Mouse (Mus musculus) hematopoietic stem cell, adult 5-6 weeks (primary cell): ENCODE data around the gene Fry. TPM values are rescaled to one million over a fixed set of nuclear protein-coding genes. Genes with fewer than 3 reads are reported as not detected.
"Not testable (repeated sequence)": the region's sequence is repeated elsewhere in the genome, so short reads cannot be mapped to it uniquely, and the experiment has no call there.

ENCODE experiments used
- ATAC-seq, 2 experiments: fragments of 125-278 bp in 1 of 2; replicated peaks in 1 of 2; 2 replicates each; pipeline ENCODE4 v1.8.0; 2016 to 2017; ENCODE audit warnings: inconsistent platforms in 2 of 2, mild to moderate bottlenecking in 2 of 2, moderate number of reproducible peaks in 2 of 2, low read depth in 1 of 2, moderate TSS enrichment in 1 of 2; ENCODE audit not compliant: low FRiP score in 2 of 2, poor library complexity in 2 of 2, severe bottlenecking in 2 of 2, insufficient read depth in 1 of 2, low TSS enrichment in 1 of 2
- total RNA-seq: library from RNA; stranded (forward); fragments of 172-1452, 232-1000 nt; gene quantifications from 2 replicates; pipeline ENCODE4 v1.2.3, GENCODE M21; 2017

Gene Fry
- total RNA-seq, 1 experiment from 2014 or later, result 28.2 TPM

DNA sequence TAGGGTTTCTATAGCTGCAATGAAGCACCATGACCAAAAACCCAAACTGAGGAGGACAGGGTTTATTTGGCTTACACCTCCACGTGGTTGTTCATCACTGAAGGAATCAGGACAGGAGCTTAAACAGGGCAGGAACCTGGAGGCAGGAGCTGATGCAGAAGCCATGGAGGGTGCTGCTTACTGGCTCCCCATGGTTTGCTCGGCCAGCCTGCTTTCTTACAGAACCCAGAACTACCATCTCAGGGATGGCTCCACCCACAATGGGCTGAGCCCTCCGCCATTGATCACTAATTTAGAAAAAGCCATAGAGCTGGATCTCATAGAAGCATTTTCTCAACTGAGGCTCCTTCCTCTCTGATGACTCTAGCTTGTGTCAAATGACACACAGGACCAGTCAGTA, 346.3 kb downstream of the Fry start:
- ATAC-seq, result 0 out of 4 replicates have a peak, but pooled peaks of 1 of the 2 experiments have one; percentile 2

DNA sequence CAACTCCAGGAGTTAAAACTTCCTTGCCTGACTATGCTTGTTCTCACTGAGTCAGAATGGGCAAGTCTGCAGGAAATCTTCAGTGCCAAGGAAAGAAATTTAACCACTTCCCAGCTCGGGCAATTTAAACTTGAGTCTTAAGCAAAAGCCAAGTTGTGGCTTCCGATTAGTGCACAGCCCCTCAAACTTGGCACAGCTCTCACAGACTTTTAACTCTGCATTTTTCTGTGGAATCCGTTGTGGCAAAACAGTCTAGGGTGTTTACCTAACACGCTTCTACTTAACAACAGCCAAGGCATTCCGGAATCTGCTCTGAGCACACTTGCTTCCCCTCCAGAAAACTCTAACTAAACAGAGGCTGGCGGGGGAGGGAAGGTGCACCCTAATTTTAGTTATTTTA, 346.8 kb downstream of the Fry start:
- ATAC-seq, result peak; percentile 58 to 72

DNA sequence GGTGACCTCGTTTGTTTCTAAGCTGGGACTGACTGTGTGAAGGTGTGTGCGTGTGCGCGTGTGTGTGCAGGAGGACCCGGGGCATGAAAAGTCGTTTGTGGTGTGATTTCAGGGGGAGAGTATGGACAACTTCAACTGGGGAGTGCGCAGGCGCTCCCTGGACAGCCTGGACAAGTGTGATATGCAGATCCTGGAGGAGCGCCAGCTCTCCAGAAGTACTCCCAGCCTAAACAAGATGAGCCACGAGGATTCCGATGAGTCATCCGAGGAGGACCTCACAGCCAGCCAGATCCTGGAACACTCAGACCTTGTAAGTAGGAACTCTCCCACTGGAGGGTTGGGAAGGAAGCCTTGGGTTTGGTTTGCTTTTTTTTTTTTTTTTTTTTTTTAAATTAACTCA, 347.7 kb downstream of the Fry start:
- peak in 1 of 2 experiments; percentile 18; a peak in 1 of 4 replicates for ATAC-seq

DNA sequence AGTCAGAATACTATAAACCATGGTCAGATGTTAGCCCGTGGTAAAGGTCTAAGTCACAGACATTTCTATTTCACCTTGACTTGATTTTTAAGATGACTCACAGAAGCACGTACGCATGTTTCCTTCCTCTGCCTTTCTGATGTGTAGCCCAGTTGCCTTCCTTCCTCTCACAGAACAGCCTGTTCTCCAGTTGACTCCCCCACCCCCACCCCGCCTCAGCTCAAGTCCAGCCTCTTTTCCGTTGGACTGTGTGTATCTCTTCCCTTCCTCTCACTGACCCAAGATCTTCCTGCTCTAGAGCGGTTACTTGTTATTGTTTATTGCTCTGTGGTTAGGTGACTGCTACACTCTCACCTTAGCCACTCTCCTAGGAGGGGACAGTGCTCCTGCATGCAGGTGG, 350.0 kb downstream of the Fry start:
- peak; percentile 43 to 61 for ATAC-seq

DNA sequence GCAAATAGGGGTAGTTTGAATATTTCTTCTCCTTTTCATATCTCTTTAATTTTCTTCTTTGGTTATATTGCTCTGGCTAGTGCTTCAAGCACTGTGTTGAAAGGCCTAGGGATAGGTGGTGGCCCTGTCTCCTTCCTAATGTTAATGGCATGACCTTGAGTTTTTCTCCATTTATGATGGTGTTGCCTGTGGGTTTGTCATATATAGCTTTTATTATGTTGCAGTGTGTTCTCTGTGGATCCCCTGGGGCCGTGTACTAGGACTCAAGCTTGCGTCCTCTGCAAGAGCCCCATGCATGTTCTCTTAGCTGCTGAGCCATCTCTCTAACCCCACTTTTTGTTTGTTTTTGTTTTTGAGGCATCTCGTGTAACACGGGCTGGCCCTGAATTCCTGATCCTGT, 358.9 kb downstream of the Fry start:
- no peak for ATAC-seq

DNA sequence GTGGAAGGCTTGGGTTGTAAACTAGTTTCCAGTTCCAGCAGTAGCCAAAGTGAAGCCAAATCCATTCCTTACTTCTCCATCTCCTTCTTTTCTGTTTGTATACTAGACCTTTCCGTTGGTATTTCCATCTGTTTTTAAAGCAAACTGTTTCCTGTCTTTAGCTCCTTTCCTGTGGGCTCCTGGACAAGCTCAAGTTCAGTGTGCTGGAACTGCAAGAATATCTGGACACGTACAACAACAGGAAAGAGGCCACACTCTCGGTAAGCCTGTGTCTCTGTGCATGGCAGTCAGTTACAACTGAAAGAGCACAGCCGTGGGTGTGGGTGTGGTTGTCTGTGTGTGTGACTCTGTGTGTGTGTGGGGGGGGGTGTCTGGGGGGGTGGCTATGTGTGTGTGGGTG, 360.2 kb downstream of the Fry start:
- ATAC-seq, result no peak

DNA sequence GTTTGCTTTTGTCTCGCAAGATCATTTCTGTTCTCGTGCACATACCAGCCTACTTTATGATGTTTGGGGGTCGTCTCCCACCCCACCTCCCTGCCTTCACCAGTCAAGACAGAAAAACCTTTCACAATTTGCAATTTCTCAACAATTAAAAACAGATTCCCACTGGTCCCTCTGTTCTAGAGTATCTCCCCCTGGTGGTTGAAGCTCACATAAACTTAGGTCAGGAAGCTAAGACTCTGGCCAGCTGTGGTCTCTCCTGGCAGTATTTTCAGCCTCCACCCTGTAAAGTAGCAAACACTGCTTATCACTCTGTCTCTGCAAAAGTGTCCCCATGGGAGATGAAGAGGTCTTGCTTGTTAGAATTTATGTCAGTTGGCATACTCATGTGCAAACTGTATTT, 366.8 kb downstream of the Fry start:
- peak; percentile 69 to 71; a peak in 2 of 4 replicates for ATAC-seq

DNA sequence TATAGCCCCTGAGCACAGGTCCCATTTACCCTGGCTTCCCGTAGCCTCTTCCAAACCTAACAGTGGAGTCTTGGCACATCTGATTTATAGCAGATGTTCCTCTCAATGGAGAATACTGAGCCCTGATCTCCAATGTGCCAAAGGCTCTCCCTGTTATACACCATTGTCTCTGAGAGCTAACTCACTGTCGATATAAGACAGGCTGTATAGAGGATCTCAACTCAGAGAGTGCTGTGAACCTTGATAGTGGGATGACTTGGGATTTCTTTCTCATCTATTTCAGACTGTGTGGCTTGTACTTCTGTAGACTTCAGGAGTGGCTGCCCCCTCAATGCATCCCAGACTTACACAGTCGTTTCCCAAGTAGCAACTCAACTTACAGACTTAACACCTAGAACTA, 371.8 kb downstream of the Fry start:
- ATAC-seq, result no peak

DNA sequence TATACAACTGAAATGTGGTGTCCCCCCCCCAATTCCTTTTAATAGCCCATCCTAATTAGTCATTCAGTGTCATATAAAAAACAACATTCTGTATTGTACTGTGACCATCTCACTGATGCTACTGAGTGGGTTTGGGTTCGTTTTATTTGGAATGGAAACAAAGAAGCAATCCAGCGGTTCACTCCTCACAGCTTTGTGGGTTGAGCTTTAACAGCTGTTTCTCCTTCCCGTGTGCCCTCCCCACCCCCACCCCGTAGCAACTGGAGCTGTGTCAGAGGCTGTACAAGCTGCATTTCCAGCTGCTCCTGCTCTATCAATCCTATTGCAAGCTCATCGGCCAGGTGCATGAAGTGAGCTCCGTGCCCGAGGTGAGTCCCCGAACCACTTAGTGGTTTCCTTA, 372.4 kb downstream of the Fry start:
- no peak for ATAC-seq

DNA sequence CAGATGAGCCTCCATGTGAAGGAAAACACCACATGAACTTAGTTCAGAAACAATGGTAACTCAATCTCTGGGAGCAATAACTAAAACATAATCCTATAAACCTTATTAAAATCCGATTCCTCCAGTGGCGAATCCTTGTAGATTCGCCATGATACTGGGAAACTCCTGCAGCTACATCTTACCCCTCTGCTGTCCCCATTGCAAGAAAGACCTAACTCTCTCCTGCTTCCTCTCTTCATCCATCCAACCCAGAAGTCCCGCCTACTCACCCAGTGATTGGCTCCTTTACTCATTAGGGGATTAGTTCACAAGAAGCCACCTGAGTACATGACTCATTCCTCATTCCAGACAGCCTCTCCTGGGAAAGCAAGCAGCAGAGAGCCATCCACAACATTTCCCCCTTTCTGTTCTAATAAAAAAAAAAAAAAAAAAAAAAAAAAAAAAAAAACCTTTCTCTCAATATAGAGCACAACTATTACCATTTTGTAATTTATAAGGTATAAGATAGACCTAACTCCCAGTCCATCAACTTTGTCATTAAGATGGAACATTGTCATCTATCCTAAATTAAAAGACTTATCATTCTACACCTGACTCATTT, 373.2 kb downstream of the Fry start:
- ATAC-seq, result not testable (repeated sequence)

DNA sequence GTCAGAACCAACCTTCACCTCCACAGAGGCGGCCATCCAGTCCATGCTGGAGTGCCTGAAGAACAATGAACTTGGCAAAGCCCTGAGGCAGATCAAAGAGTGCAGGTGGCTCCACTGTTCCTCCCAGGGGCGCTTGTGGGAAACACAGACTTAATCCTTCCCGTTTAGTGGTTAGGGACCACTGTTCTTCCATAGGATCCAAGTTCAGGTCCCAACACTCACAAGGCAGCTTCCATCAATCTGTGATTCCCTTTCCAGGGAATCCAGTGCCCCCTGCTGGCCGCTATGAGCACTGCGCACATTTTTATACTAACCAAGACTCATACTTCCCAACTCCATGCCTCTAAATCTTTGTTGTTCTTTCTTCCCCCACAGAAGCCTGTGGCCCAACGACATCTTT, 377.3 kb downstream of the Fry start:
- 0 out of 4 replicates have a peak, but pooled peaks of 1 of the 2 experiments have one; percentile 32 for ATAC-seq

DNA sequence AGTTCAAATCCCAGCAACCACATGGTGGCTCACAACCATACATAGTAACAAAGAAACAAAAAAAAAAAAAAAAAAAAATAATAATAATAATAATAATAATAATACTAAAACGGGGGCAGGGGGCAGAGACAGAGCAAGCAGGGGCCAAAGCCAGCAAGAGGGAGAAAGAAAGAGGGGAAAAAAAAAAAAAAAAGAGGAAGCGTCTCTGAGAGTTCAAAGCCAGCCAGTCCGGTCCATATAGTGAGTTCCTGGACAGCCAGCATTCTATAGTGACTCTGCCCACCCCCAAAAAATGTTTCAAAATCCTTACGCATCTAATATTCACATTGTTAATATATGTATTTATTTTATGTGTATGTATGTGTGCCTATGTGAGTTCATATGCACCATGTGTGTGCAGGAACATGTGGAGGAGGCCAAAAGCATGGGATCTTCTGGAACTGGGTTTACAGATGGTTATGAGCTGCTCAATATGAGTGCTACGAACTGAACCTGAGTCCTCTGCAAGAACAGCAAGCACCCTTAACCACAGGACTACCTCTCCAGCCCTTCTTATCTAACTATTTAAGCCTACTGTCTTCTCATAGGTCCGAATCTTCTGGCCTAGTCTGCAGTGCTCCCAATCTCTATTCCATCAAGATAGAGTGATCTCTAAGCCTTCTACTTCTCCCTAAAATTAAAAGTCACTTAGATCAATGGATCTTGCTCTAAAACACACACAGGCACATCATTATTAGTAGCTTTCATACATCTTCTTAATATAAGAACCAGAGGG, 392.2 kb downstream of the Fry start:
- no peak for ATAC-seq

DNA sequence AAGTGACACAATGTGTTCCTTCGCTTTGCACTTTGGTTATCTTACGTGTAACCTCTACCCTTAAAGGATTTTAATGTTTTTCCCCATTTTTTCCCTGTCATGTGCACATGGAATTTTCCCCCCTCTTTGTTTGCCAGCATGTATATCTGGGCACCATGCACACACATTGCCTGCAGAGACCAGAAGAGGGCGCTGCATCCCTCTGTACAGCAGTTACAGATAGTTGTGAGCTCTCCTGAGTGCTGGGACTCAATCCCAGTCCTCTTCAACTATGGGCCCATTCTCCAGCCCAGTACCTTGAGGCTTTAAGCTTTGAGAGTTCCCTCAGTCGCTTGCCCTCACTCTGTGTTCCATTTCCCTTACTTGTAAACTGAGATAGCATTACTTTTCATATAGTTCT, 394.8 kb downstream of the Fry start:
- ATAC-seq, result no peak

DNA sequence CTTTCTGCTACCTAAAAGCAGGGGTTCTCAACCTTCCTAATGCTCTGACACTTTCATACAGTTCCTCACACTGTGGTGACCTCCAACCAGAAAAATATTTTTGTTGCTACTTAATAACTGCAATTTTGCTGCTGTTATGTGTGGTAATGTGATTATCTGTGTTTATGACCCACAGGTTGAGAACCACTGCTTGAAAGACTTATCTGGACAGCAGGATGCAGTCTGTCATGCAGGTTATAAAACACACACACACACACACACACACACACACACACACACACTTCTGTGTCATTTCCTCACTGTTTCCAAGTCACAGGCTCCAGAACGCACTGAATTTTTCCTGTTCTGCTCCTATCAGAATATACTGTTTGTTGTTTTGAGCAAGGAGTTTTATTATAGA, 395.6 kb downstream of the Fry start:
- ATAC-seq, result no peak

DNA sequence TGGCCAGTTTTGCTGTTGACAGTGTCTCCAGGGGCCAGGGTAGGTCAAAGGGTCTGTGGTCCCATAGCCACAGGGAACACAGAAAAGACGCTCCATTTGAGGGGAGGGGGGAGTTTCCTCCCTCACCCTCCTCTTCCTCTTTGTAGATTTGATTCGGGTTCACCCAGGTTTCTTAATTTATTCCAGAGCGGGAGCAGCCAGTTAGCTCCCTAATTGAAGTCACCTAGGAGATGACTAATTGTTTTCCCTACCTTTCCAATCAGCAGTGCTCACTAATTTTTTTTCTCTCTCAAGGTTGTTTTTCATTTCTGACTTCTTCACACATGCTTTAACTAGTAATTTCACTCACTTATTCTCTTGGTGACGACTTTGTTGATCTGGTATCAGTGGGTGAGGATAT, 399.6 kb downstream of the Fry start, which contains the start of gene Zar1l:
Zar1l (minus strand) TSS at position 101 of the 400 bp plus-strand sequence.
- no peak for ATAC-seq

DNA sequence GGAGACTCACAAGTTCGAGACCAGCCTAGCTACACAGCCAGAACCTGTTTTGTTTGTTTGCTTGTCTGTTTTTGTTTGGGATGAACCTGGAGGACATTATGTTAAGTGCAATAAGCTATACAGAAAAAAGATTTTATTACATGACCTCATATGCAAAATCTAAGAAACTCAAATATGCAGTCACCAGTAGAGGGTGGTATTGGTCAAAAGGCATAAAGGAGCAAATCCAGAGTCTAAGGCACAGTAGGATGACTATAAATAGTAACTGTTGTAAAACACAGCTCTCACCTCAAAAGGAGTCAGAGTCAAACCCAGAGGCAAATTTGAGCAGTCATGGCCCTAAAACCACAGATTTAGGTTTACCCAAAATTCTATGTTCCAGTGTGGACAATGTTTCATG, 401.1 kb downstream of the Fry start:
- peak; percentile 52 to 55 for ATAC-seq

DNA sequence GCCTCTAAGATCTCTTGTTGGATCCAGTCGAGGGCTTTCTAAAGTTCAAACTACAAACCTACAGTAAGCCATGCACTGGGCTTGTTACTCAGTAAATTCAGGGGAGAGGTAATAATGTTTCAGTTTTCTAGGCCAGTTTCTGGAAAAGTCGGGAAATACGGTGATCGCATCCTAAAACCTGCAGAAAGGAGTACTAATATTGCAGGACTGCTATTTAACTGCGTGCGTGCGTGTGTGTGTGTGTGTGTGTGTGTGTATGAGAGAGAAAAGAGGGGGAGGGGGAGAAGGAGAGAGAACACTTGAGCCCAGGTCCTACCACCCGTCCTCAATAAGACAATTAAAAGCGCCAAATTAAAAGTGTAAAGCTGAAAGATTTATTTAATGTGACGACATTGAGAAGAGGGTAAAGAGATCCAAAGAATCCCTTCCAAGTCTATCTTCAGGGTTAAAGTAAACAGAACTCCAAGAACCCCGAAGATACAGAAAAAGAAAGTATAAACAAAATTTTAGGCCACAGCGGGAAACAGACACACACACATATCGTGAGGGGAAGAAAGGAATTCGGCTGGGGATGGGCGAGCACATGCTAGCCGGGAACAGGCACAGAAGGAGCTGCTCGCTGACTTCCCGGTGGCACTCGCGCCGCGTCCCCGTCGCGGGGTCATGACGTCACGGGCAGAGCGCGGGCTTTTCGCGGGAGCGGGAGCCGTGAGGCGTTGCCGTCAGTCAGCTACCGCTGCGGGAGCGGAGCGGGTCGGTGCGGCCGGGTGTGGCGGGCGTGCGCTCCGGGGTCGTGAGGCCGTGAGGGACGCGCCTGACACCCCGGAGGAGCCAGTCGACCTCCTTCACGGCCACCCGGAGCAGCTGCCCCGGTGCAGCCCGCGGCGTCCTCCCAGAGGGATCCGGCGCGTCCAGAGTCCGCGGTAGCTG, 403.8 kb downstream of the Fry start, which contains the start of gene Brca2:
Brca2 (plus strand) TSS at position 694 of the 930 bp plus-strand sequence.
- peak; percentile 88 to 91 for ATAC-seq

DNA sequence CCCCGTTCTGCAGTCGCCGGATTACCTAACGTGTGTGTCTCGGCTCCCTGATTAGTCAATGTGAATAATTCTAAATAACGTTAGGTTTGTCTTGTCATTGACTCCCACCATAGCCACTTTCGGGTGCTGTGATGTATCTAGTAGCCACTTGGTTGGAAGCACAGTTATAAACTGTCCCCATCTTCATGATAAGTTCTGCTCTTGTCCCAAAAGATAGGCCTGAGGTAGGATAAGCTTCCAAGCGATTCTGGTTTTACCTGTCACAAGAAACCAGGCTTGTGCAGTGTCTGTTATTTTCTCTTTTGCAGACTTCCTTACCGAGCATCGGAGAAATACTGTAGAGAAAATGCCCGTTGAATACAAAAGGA, 404.4 kb downstream of the Fry start:
- ATAC-seq, result peak in 1 of 2 experiments; percentile 8; a peak in 1 of 4 replicates
